Mouse (Mus musculus) ovary, adult 10 weeks (tissue): ENCODE measurements around the gene Olfr1484. TPM values are rescaled to one million over a fixed set of nuclear protein-coding genes. Genes with fewer than 3 reads are reported as not detected.

Experiments
- polyA plus RNA-seq: library from polyadenylated mRNA; stranded (reverse); fragments of 350-450 nt; fragmentation: Illumina TruSeq; extraction: RNeasy Lipid Tissue Mini Kit (QIAGEN cat#74804); gene quantifications from one replicate; pipeline ENCODE4 v1.2.3, GENCODE M21; 2014

Gene Olfr1484
- not detected for polyA plus RNA-seq

DNA sequence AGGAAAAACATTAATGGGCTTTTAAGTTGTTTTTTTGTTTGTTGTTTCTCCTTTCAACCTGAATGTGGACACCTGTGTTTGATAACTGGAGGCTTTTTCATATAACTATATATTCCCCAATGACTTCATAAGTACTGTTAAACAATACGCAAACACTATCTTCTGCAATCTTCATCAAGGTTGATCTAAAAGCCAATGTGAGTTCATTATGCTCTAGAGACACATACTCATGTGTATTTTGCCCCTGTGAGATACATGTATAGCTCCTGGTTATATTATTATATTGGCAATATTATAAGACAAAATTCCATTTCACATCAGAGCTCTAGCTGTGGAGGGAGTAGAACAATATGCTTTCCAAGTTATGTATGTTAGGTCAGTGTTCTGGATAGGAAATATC lies at the start of gene Olfr1484:
Gene Olfr1484 (plus strand): TSS at position 301 of the 400 bp plus-strand sequence.

DNA sequence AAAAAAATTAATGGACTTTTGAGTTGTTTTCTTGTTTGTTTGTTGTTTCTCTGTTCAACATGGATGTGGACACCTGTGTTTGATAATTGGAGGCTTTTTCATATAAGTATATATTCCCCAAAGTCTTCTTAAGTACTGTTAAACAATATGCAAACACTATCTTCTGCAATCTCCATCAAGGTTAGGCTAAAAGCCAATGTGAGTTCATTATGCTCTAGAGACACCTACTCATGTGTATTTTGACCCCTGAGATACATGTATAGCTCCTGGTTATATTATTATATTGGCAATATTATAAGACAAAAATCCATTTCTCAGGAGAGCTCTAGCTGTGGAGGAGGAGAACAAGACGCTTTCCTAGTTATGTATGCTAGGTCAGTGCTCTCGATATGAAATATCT lies 33.8 kb downstream of the Olfr1484 start, which contains the start of gene Olfr1487:
Gene Olfr1487 (plus strand): TSS at position 301 of the 400 bp plus-strand sequence.

DNA sequence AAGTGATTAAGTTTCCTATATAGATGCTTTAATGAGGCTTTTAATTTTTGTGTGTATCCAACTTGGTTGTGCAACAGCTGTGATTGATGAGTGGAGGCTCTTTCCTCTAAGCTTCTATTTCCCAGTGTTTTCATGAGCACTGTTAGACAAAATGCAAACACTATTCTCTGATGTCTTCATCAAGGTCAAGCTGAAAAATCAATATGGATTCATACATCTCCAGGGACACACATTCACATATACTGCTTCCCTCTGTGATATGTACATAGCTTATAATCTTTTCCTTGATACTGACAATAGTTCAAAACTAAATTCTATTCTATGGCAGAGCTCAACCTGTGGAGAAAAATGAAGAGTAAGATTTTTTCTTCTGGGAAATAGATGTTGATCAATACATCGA lies 48.0 kb downstream of the Olfr1484 start, which contains the start of gene Olfr1489:
Gene Olfr1489 (plus strand): TSS at position 301 of the 400 bp plus-strand sequence.

Other genes with a start within 250 kb of the Olfr1484 start
- not detected for gene Olfr1466, start 244.6 kb upstream of the Olfr1484 start, polyA plus RNA-seq
- not detected for gene Olfr1467, start 221.3 kb upstream of the Olfr1484 start, polyA plus RNA-seq
- gene Olfr1469, start 175.7 kb upstream of the Olfr1484 start, polyA plus RNA-seq, result not detected
- gene Olfr1471, start 140.1 kb upstream of the Olfr1484 start, polyA plus RNA-seq, result not detected
- not detected for gene Olfr1472, start 127.4 kb upstream of the Olfr1484 start, polyA plus RNA-seq
- gene Olfr1474, start 113.9 kb upstream of the Olfr1484 start, polyA plus RNA-seq, result not detected
- gene Olfr1475, start 103.3 kb upstream of the Olfr1484 start, polyA plus RNA-seq, result not detected
- not detected for gene Olfr1477, start 83.0 kb upstream of the Olfr1484 start, polyA plus RNA-seq
- gene Olfr1480, start 55.6 kb upstream of the Olfr1484 start, polyA plus RNA-seq, result not detected
- gene Olfr1487, start 33.9 kb downstream of the Olfr1484 start, polyA plus RNA-seq, result not detected
- not detected for gene Olfr1489, start 48.1 kb downstream of the Olfr1484 start, polyA plus RNA-seq
- gene Olfr1490, start 67.6 kb downstream of the Olfr1484 start, polyA plus RNA-seq, result not detected
- not detected for gene Olfr1491, start 113.8 kb downstream of the Olfr1484 start, polyA plus RNA-seq
- gene Olfr1493-ps1, start 139.8 kb downstream of the Olfr1484 start, polyA plus RNA-seq, result not detected
- gene Olfr1494, start 156.2 kb downstream of the Olfr1484 start, polyA plus RNA-seq, result not detected
- gene Olfr1495, start 181.1 kb downstream of the Olfr1484 start, polyA plus RNA-seq, result not detected
- gene Olfr1496, start 194.4 kb downstream of the Olfr1484 start, polyA plus RNA-seq, result not detected
- not detected for gene Olfr1497, start 214.7 kb downstream of the Olfr1484 start, polyA plus RNA-seq
- not detected for gene Olfr1499, start 235.9 kb downstream of the Olfr1484 start, polyA plus RNA-seq
- gene Olfr1500, start 247.0 kb downstream of the Olfr1484 start, polyA plus RNA-seq, result not detected